Mouse (Mus musculus): Measurements from ENCODE around the gene Rhou. TPM values are rescaled to one million over a fixed set of nuclear protein-coding genes. Genes with fewer than 3 reads are reported as not detected.

Rhou gene
- polyA plus RNA-seq, 1 experiment from 2014 or later, result 2.8 TPM

- no peak overlapping the region for H3K4me2 ChIP-seq (ENCODE audit: low read depth, low read length)
- peaks cover 10% of the 10 kb centered on the region for H3K27me3 ChIP-seq (ENCODE audit: insufficient read depth, low read length)
- no peak for ATAC-seq
Observed at GRCm38 (mm10) chr8:123648245-123649170, 5.2 kb upstream of the Rhou start.

GRCm38 (mm10) chr8:123649483-123649882, 4.2 kb upstream of the Rhou start:
- ATAC-seq (no peak), DNase-seq (no peak)
- 79% methylated on average over 12 of the region's 12 CpGs for WGBS (ENCODE audit: insufficient replicate concordance)
- Histone ChIP-seq H3K36me3 (replicated peaks; ENCODE audit: insufficient read depth, low read length) (no peaks in the 10 kb centered on the region), H3K27me3 (ENCODE audit: insufficient read depth, low read length) (peaks cover 11% of the 10 kb centered on the region), H3K4me1 (ENCODE audit: insufficient read depth) (no peaks in the 10 kb centered on the region), H3K27ac (ENCODE audit: low read depth) (no peak overlapping the region), H3K4me3 (ENCODE audit: low read depth, low read length) (no peak overlapping the region), H3K9ac (replicated peaks) (no peak overlapping the region), H3K9me3 (ENCODE audit: low read length) (no peaks in the 10 kb centered on the region), H3K4me2 (ENCODE audit: low read depth, low read length) (no peak overlapping the region)
- TF ChIP-seq CTCF (IDR thresholded peaks at IDR 0.05; ENCODE audit: low read depth) (no peak), EP300 (IDR thresholded peaks at IDR 0.05; ENCODE audit: low read depth) (no peak)

More at GRCm38 (mm10) chr8:123648245-123649170, 5.2 kb upstream of the Rhou start:
- no peaks in the 10 kb centered on the region for H3K9me3 ChIP-seq (ENCODE audit: low read length)
- TF ChIP-seq EP300 (IDR thresholded peaks at IDR 0.05; ENCODE audit: low read depth) (no peak), CTCF (IDR thresholded peaks at IDR 0.05; ENCODE audit: low read depth) (no peak)
- H3K36me3 ChIP-seq (replicated peaks; ENCODE audit: insufficient read depth, low read length), result no peaks in the 10 kb centered on the region
- no peak overlapping the region for H3K27ac ChIP-seq (ENCODE audit: low read depth)
- no peak overlapping the region for H3K9ac ChIP-seq (replicated peaks)
- H3K4me1 ChIP-seq (ENCODE audit: insufficient read depth), result no peaks in the 10 kb centered on the region
- DNase-seq, result no peak
- 63% methylated on average over 17 of the region's 17 CpGs for WGBS (ENCODE audit: insufficient replicate concordance)
- H3K4me3 ChIP-seq (ENCODE audit: low read depth, low read length), result no peak overlapping the region

- Histone ChIP-seq H3K4me1 (ENCODE audit: insufficient read depth) (no peaks in the 10 kb centered on the region), H3K36me3 (replicated peaks; ENCODE audit: insufficient read depth, low read length) (no peaks in the 10 kb centered on the region), H3K27ac (ENCODE audit: low read depth) (no peak overlapping the region), H3K9ac (replicated peaks) (no peak overlapping the region), H3K4me3 (ENCODE audit: low read depth, low read length) (no peak overlapping the region), H3K9me3 (ENCODE audit: low read length) (no peaks in the 10 kb centered on the region), H3K27me3 (ENCODE audit: insufficient read depth, low read length) (peaks cover 14% of the 10 kb centered on the region), H3K4me2 (ENCODE audit: low read depth, low read length) (no peak overlapping the region)
- DNase-seq (no peak), ATAC-seq (no peak)
- WGBS (ENCODE audit: insufficient replicate concordance), result 71% methylated on average over 5 of the region's 5 CpGs
- TF ChIP-seq EP300 (IDR thresholded peaks at IDR 0.05; ENCODE audit: low read depth) (no peak), CTCF (IDR thresholded peaks at IDR 0.05; ENCODE audit: low read depth) (no peak)
Observed at GRCm38 (mm10) chr8:123651390-123652098, 2.2 kb upstream of the Rhou start.

DNA sequence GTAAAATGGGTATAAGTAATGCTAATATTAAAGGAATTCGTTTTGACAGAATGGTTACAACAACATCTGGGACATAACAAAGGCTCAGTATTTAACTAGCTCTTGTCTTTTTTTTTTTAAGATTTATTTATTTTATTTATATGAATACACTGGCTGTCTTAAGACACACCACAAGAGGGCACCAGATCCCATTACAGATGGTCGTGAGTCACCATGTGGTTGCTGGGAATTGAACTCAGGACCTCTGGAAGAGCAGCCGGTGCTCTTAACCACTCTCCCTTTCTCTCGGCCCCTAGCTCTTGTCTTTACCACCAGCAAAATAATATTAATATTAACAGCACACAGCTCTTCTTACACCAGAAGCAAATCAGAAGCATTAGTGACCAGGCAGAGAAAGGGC, 1.1 kb upstream of the Rhou start:
- Histone ChIP-seq H3K36me3 (replicated peaks; ENCODE audit: insufficient read depth, low read length) (peaks cover 5% of the 10 kb centered on the region; the same call in 1 of the 2 replicates), H3K27ac (ENCODE audit: low read depth) (no peak overlapping the region), H3K4me1 (ENCODE audit: insufficient read depth) (no peaks in the 10 kb centered on the region), H3K9ac (replicated peaks) (no peak overlapping the region), H3K4me3 (ENCODE audit: low read depth, low read length) (no peak overlapping the region), H3K9me3 (ENCODE audit: low read length) (no peaks in the 10 kb centered on the region), H3K27me3 (ENCODE audit: insufficient read depth, low read length) (peaks cover 14% of the 10 kb centered on the region), H3K4me2 (ENCODE audit: low read depth, low read length) (no peak overlapping the region)
- 63% methylated on average over 4 of the region's 4 CpGs for WGBS (ENCODE audit: insufficient replicate concordance)
- DNase-seq (no peak), ATAC-seq (no peak)
- TF ChIP-seq CTCF (IDR thresholded peaks at IDR 0.05; ENCODE audit: low read depth), result peak; percentile 15; the same call in 1 of the 2 replicates
- TF ChIP-seq EP300 (IDR thresholded peaks at IDR 0.05; ENCODE audit: low read depth), result no peak

DNA sequence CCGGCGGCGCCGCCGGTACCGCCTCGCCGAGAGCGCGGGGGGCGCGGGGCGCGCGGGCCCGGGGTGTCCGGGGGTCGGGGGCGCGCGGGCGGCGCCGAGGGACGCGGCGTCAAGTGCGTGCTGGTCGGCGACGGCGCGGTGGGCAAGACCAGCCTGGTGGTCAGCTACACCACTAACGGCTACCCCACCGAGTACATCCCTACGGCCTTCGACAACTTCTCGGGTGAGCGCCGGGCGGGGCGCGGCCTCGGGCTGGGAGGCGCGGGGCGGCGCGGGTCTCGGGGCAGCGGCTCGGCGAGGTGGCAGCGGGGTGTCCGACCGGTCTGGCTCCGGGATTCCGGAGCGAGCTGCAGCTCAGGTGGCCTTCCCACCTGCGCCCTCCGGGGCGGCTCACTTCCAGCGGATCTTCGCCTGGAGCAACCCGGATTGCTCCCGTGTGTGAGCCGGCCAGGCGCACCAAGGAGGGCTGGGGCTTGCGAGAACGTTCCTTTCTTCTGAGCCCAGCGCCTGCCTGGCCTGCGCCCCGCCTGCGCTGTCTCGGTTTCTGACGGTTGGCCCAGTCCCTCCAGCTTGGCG, 353 bp downstream of the Rhou start:
- 1% methylated on average over 63 of the region's 77 CpGs for WGBS (ENCODE audit: insufficient replicate concordance)
- H3K27me3 ChIP-seq (ENCODE audit: insufficient read depth, low read length), result peaks cover 14% of the 10 kb centered on the region
- ATAC-seq, result peak; percentile 71
- peak overlapping the region; percentile 69 for H3K4me2 ChIP-seq (ENCODE audit: low read depth, low read length)
- peak overlapping the region; percentile 58 for H3K4me3 ChIP-seq (ENCODE audit: low read depth, low read length)
- peak overlapping the region; percentile 73 for H3K27ac ChIP-seq (ENCODE audit: low read depth)
- no peaks in the 10 kb centered on the region for H3K4me1 ChIP-seq (ENCODE audit: insufficient read depth)
- H3K36me3 ChIP-seq (replicated peaks; ENCODE audit: insufficient read depth, low read length), result peaks cover 11% of the 10 kb centered on the region
- no peaks in the 10 kb centered on the region for H3K9me3 ChIP-seq (ENCODE audit: low read length)
- TF ChIP-seq CTCF (IDR thresholded peaks at IDR 0.05; ENCODE audit: low read depth) (no peak), EP300 (IDR thresholded peaks at IDR 0.05; ENCODE audit: low read depth) (no peak)
- peak; percentile 57 for DNase-seq
- H3K9ac ChIP-seq (replicated peaks), result peak overlapping the region; percentile 75

GRCm38 (mm10) chr8:123654763-123655162, 1.0 kb downstream of the Rhou start:
- no peak for DNase-seq
- peak overlapping the region; percentile 75 for H3K9ac ChIP-seq (replicated peaks)

More at GRCm38 (mm10) chr8:123654763-123655162, 1.0 kb downstream of the Rhou start:
- no peak for ATAC-seq
- peaks cover 11% of the 10 kb centered on the region for H3K36me3 ChIP-seq (replicated peaks; ENCODE audit: insufficient read depth, low read length)
- no peak for TF ChIP-seq CTCF (IDR thresholded peaks at IDR 0.05; ENCODE audit: low read depth)
- no peak for TF ChIP-seq EP300 (IDR thresholded peaks at IDR 0.05; ENCODE audit: low read depth)
- H3K4me3 ChIP-seq (ENCODE audit: low read depth, low read length), result peak overlapping the region; percentile 58
- peaks cover 14% of the 10 kb centered on the region for H3K27me3 ChIP-seq (ENCODE audit: insufficient read depth, low read length)
- peak overlapping the region; percentile 69 for H3K4me2 ChIP-seq (ENCODE audit: low read depth, low read length)
- peak overlapping the region; percentile 73 for H3K27ac ChIP-seq (ENCODE audit: low read depth)
- no peaks in the 10 kb centered on the region for H3K9me3 ChIP-seq (ENCODE audit: low read length)
- 20% methylated on average over 5 of the region's 5 CpGs for whole genome bisulfite sequencing (ENCODE audit: insufficient replicate concordance)
- H3K4me1 ChIP-seq (ENCODE audit: insufficient read depth), result no peaks in the 10 kb centered on the region

Data from liver, postnatal 0 days (tissue).